Mouse (Mus musculus): ENCODE measurements around the gene Otud5. TPM values are rescaled to one million over a fixed set of nuclear protein-coding genes. Genes with fewer than 3 reads are reported as not detected.

Otud5 gene
- polyA plus RNA-seq, 1 experiment: 36.3 TPM

DNA sequence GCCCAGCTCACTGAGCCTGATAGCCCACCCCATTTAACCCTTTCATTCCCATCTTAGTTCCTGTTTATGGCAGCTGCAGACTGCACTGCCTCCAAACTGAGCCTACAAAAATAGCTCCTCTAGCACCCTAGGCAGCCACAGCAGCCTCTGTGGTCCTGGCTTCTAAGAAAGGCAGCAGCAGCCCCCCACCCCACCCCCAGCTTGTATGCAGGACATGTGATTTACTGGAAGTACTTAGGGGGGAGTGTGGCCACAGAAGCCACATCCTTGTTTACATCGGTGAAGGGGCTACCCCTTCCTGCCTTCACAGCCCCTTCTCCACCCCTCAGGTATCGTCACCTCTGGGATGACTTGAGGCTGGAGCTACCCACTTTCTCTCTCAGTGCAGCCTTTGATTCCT, 24.2 kb downstream of the Otud5 start:
- no peak for TF ChIP-seq TCF3 (IDR thresholded peaks at IDR 0.05; ENCODE audit: insufficient read length, low read depth)
- TF ChIP-seq SRF (IDR thresholded peaks at IDR 0.05; ENCODE audit: control insufficient read depth, insufficient read length, low read depth): no peak
- TF ChIP-seq POLR2AphosphoS2 (IDR thresholded peaks at IDR 0.05; ENCODE audit: insufficient read length, low read depth): no peak
- TF ChIP-seq CEBPB (IDR thresholded peaks at IDR 0.05; ENCODE audit: insufficient read depth, poor library complexity, severe bottlenecking): no peak
- TF ChIP-seq REST (IDR thresholded peaks at IDR 0.05; ENCODE audit: insufficient read depth, insufficient read length): no peak
- TF ChIP-seq TCF12 (IDR thresholded peaks at IDR 0.05; ENCODE audit: insufficient read depth, poor library complexity, severe bottlenecking): no peak
- TF ChIP-seq MYOG (IDR thresholded peaks at IDR 0.05; ENCODE audit: control insufficient read depth in 1 of 3, insufficient read depth in 1 of 3, insufficient read length in 2 of 3, low read depth in 2 of 3): no peak
- TF ChIP-seq USF1 (IDR thresholded peaks at IDR 0.05; ENCODE audit: low read depth): no peak
- no peak for TF ChIP-seq MYOD1 (IDR thresholded peaks at IDR 0.05; ENCODE audit: control insufficient read depth in 1 of 3, insufficient read length in 2 of 3, low read depth in 2 of 3)
- TF ChIP-seq MAX (IDR thresholded peaks at IDR 0.05; ENCODE audit: low read depth): no peak
- TF ChIP-seq POLR2A (IDR thresholded peaks at IDR 0.05; ENCODE audit: insufficient read length, low read depth): no peak
- TF ChIP-seq E2F4 (IDR thresholded peaks at IDR 0.05; ENCODE audit: insufficient read depth): no peak
- Histone ChIP-seq H3K4me2 (ENCODE audit: low read depth) (no peak overlapping the region), H3K27me3 (ENCODE audit: control insufficient read depth, insufficient read depth, insufficient read length) (no peaks in the 10 kb centered on the region), H3K79me2 (ENCODE audit: control insufficient read depth, insufficient read depth) (peaks cover 22% of the 10 kb centered on the region), H3K4me3 (no peak overlapping the region), H3ac (ENCODE audit: control insufficient read depth, insufficient read length) (no peak overlapping the region), H3K36me3 (ENCODE audit: control insufficient read depth, insufficient read depth) (no peaks in the 10 kb centered on the region)

DNA sequence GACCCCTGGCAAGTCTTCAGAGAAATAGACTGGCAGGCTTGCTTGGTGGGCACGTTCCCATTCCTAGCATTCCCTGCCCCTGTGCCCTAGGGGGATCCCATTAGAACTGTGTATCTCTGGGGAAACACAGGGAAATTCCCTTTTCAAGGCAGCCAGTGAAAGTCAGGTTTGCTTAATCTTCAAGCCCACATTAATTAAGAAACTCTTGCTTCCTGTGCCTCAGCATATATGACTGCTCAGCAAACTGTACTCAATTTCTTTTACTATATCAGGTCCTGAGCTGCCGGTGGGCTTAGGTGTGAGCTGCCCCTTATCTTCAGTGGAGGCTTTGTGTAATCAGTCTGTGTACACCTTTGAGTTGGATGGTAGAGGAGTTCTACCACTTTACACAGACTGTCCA, 24.6 kb downstream of the Otud5 start:
- Histone ChIP-seq H3ac (ENCODE audit: control insufficient read depth, insufficient read length) (no peak overlapping the region), H3K79me2 (ENCODE audit: control insufficient read depth, insufficient read depth) (peaks cover 22% of the 10 kb centered on the region), H3K36me3 (ENCODE audit: control insufficient read depth, insufficient read depth) (no peaks in the 10 kb centered on the region), H3K27me3 (ENCODE audit: control insufficient read depth, insufficient read depth, insufficient read length) (no peaks in the 10 kb centered on the region), H3K4me3 (no peak overlapping the region), H3K4me2 (ENCODE audit: low read depth) (no peak overlapping the region)
- no peak for TF ChIP-seq MAX (IDR thresholded peaks at IDR 0.05; ENCODE audit: low read depth)
- TF ChIP-seq USF1 (IDR thresholded peaks at IDR 0.05; ENCODE audit: low read depth): no peak
- TF ChIP-seq POLR2AphosphoS2 (IDR thresholded peaks at IDR 0.05; ENCODE audit: insufficient read length, low read depth): no peak
- no peak for TF ChIP-seq TCF12 (IDR thresholded peaks at IDR 0.05; ENCODE audit: insufficient read depth, poor library complexity, severe bottlenecking)

DNA sequence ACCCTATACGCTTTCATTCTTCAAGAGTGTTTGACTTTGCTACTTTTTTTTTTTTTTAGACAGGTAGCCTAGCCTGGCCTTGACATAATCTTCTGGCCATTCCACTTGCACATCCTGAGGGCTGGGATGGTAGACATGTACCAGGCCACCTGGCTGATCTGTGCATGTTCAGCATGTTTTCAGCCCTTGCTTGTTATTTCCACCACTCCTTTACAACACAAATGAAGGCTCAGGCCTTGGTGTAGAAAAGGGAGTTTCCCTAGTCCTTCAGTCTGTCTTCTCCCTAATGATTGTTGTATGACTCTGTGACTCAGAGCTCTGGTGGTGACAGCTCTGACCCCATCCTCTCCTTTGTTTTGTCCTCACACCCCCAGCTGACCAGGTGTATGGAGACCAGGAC, 26.0 kb downstream of the Otud5 start:
- Histone ChIP-seq H3K79me2 (ENCODE audit: control insufficient read depth, insufficient read depth) (peaks cover 14% of the 10 kb centered on the region), H3ac (ENCODE audit: control insufficient read depth, insufficient read length) (no peak overlapping the region), H3K36me3 (ENCODE audit: control insufficient read depth, insufficient read depth) (peaks cover 5% of the 10 kb centered on the region), H3K4me2 (ENCODE audit: low read depth) (no peak overlapping the region), H3K4me3 (no peak overlapping the region), H3K27me3 (ENCODE audit: control insufficient read depth, insufficient read depth, insufficient read length) (no peaks in the 10 kb centered on the region)
- TF ChIP-seq TCF3 (IDR thresholded peaks at IDR 0.05; ENCODE audit: insufficient read length, low read depth) (no peak), POLR2AphosphoS2 (IDR thresholded peaks at IDR 0.05; ENCODE audit: insufficient read length, low read depth) (no peak), SRF (IDR thresholded peaks at IDR 0.05; ENCODE audit: control insufficient read depth, insufficient read length, low read depth) (no peak), MYOG (IDR thresholded peaks at IDR 0.05; ENCODE audit: control insufficient read depth in 1 of 3, insufficient read depth in 1 of 3, insufficient read length in 2 of 3, low read depth in 2 of 3) (no peak), CEBPB (IDR thresholded peaks at IDR 0.05; ENCODE audit: insufficient read depth, poor library complexity, severe bottlenecking) (no peak), REST (IDR thresholded peaks at IDR 0.05; ENCODE audit: insufficient read depth, insufficient read length) (no peak), TCF12 (IDR thresholded peaks at IDR 0.05; ENCODE audit: insufficient read depth, poor library complexity, severe bottlenecking) (no peak), POLR2A (IDR thresholded peaks at IDR 0.05; ENCODE audit: insufficient read length, low read depth) (no peak), USF1 (IDR thresholded peaks at IDR 0.05; ENCODE audit: low read depth) (no peak), MAX (IDR thresholded peaks at IDR 0.05; ENCODE audit: low read depth) (no peak), E2F4 (IDR thresholded peaks at IDR 0.05; ENCODE audit: insufficient read depth) (no peak), MYOD1 (IDR thresholded peaks at IDR 0.05; ENCODE audit: control insufficient read depth in 1 of 3, insufficient read length in 2 of 3, low read depth in 2 of 3) (no peak)

DNA sequence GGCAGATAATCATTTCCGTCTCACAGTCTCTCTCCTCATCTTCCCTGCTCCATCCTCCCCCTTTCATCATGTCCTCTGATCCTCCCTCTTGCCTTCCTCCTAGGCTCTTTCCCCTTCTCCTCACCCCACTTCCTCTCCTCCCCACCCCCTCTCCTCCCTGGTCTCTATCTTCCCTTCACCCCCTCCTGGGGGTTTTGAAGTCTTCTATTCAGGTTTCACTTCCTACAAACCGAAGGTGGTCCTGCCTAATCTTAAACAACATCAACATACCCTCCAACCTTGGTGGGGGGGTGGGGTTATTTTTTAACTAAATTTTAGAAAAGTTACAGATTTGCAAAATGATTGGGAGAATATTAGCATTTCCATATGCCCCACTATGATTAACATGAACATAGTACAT, 27.3 kb downstream of the Otud5 start:
- peaks cover 10% of the 10 kb centered on the region for H3K79me2 ChIP-seq (ENCODE audit: control insufficient read depth, insufficient read depth)
- H3K27me3 ChIP-seq (ENCODE audit: control insufficient read depth, insufficient read depth, insufficient read length): no peaks in the 10 kb centered on the region
- TF ChIP-seq E2F4 (IDR thresholded peaks at IDR 0.05; ENCODE audit: insufficient read depth) (no peak), POLR2AphosphoS2 (IDR thresholded peaks at IDR 0.05; ENCODE audit: insufficient read length, low read depth) (no peak), CEBPB (IDR thresholded peaks at IDR 0.05; ENCODE audit: insufficient read depth, poor library complexity, severe bottlenecking) (no peak), MYOG (IDR thresholded peaks at IDR 0.05; ENCODE audit: control insufficient read depth in 1 of 3, insufficient read depth in 1 of 3, insufficient read length in 2 of 3, low read depth in 2 of 3) (no peak), MAX (IDR thresholded peaks at IDR 0.05; ENCODE audit: low read depth) (no peak), REST (IDR thresholded peaks at IDR 0.05; ENCODE audit: insufficient read depth, insufficient read length) (no peak), USF1 (IDR thresholded peaks at IDR 0.05; ENCODE audit: low read depth) (no peak), MYOD1 (IDR thresholded peaks at IDR 0.05; ENCODE audit: control insufficient read depth in 1 of 3, insufficient read length in 2 of 3, low read depth in 2 of 3) (no peak), POLR2A (IDR thresholded peaks at IDR 0.05; ENCODE audit: insufficient read length, low read depth) (no peak), TCF12 (IDR thresholded peaks at IDR 0.05; ENCODE audit: insufficient read depth, poor library complexity, severe bottlenecking) (no peak), TCF3 (IDR thresholded peaks at IDR 0.05; ENCODE audit: insufficient read length, low read depth) (no peak), SRF (IDR thresholded peaks at IDR 0.05; ENCODE audit: control insufficient read depth, insufficient read length, low read depth) (no peak)
- no peak overlapping the region for H3ac ChIP-seq (ENCODE audit: control insufficient read depth, insufficient read length)
- H3K4me2 ChIP-seq (ENCODE audit: low read depth): no peak overlapping the region
- H3K4me3 ChIP-seq: no peak overlapping the region
- H3K36me3 ChIP-seq (ENCODE audit: control insufficient read depth, insufficient read depth): peaks cover 5% of the 10 kb centered on the region

DNA sequence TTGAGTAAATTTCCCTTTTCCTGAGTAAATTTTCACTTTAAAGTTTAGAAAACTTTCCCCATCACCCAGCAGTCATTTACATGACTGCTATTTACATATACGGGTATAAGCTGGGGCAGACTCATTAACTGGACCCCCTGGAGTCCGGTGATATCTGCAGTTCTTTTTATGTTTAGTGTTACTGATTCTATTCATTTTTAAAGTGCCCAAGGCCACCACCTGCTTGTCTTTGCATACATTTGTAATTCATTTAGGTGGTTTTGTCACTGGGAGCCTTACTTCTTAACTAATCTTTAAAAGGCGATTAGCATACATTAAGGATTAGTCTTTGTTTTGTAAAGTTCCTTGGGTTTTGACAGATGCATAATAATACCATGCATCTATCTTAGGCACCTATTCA, 28.7 kb downstream of the Otud5 start:
- H3K79me2 ChIP-seq (ENCODE audit: control insufficient read depth, insufficient read depth): peaks cover 10% of the 10 kb centered on the region
- no peaks in the 10 kb centered on the region for H3K27me3 ChIP-seq (ENCODE audit: control insufficient read depth, insufficient read depth, insufficient read length)
- TF ChIP-seq SRF (IDR thresholded peaks at IDR 0.05; ENCODE audit: control insufficient read depth, insufficient read length, low read depth) (no peak), MYOG (IDR thresholded peaks at IDR 0.05; ENCODE audit: control insufficient read depth in 1 of 3, insufficient read depth in 1 of 3, insufficient read length in 2 of 3, low read depth in 2 of 3) (no peak), MYOD1 (IDR thresholded peaks at IDR 0.05; ENCODE audit: control insufficient read depth in 1 of 3, insufficient read length in 2 of 3, low read depth in 2 of 3) (no peak), MAX (IDR thresholded peaks at IDR 0.05; ENCODE audit: low read depth) (no peak), CEBPB (IDR thresholded peaks at IDR 0.05; ENCODE audit: insufficient read depth, poor library complexity, severe bottlenecking) (no peak), E2F4 (IDR thresholded peaks at IDR 0.05; ENCODE audit: insufficient read depth) (no peak), USF1 (IDR thresholded peaks at IDR 0.05; ENCODE audit: low read depth) (no peak), POLR2AphosphoS2 (IDR thresholded peaks at IDR 0.05; ENCODE audit: insufficient read length, low read depth) (no peak), TCF3 (IDR thresholded peaks at IDR 0.05; ENCODE audit: insufficient read length, low read depth) (no peak), POLR2A (IDR thresholded peaks at IDR 0.05; ENCODE audit: insufficient read length, low read depth) (no peak), REST (IDR thresholded peaks at IDR 0.05; ENCODE audit: insufficient read depth, insufficient read length) (no peak), TCF12 (IDR thresholded peaks at IDR 0.05; ENCODE audit: insufficient read depth, poor library complexity, severe bottlenecking) (no peak)
- H3K36me3 ChIP-seq (ENCODE audit: control insufficient read depth, insufficient read depth): peaks cover 5% of the 10 kb centered on the region
- no peak overlapping the region for H3K4me3 ChIP-seq
- H3ac ChIP-seq (ENCODE audit: control insufficient read depth, insufficient read length): no peak overlapping the region
- no peak overlapping the region for H3K4me2 ChIP-seq (ENCODE audit: low read depth)
